Mouse (Mus musculus): ENCODE measurements at regions not wholly inside any gene's neighbourhood (a gene's known extent, or its start where the extent isn't known, plus 50 kb on each side); places are given as distances from the start of the nearest gene placed in this dataset.

DNA sequence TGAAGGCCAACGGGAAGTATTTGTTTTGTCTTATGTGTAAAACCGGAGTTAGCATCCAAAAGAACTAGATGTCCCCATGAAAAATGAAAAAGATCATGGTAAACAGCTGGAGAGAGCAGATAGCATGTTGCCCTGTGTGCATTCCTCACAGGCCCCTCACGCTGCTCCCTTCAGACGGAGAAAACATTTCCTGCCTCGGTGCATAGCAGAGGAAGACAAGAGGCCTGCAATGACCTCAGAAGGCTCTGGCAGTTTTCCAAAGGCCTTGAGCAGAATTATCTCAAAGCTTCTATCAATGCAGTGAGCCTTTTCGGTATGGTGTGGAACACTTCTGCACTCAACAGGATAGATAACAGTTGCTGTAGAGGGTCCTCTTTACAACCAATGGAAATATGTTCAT is 101.3 kb upstream of the Ccn2 start:
- ATAC-seq (ENCODE audit: low TSS enrichment) = no peak

DNA sequence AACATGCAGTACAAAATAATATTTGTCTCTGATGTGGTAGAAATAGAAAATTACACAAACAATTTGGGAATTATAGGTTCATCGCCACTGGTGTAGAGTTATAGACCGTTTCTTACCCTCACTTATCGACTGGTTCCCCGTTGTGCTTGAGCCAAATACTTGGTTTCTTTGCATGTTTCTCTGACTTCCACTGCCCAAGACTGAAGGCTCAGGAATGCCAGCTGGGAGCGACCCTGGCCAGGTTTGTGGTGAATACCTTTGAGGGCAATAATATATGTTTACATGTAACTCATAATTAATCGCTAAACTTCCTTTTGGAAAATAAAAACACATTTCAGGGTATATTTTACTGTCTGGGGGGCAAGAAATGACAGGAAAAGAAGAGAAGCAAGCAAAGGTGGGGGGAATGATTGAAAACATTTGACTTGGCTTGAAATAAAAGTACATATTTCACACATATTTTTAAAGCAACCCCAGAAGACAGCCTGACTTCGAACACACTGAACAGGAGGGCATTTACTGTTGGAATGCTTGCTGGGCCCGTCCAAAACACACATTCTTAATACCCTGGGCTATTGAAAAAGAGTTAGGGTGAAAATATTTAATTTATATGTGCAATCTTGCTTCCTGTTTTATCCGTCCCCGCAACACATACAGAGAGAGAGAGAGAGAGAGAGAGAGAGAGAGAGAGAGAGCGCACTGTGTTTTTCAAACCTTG is 75.3 kb upstream of the Ccn2 start:
- ATAC-seq (ENCODE audit: low TSS enrichment) = no peak

DNA sequence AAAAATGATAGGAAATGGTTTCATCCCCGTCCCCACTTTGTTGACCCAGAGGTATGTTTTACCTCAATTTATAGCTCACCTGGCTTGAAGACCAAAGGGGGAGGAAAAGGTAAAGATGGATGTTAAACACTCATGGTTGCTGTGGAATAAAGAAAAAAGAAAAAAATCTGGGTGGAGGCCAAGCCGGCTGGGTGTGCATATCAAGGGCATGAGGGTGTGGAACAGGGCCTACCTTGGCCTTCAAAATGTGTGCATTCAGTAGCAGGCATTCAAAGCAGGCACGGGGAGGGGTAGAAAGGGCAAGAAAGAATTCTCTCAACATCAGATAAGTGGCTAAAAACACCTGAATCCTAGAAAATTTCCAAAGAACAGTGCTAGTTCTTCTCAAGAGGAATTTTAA is 74.7 kb upstream of the Ccn2 start:
- ATAC-seq (ENCODE audit: low TSS enrichment) = no peak

DNA sequence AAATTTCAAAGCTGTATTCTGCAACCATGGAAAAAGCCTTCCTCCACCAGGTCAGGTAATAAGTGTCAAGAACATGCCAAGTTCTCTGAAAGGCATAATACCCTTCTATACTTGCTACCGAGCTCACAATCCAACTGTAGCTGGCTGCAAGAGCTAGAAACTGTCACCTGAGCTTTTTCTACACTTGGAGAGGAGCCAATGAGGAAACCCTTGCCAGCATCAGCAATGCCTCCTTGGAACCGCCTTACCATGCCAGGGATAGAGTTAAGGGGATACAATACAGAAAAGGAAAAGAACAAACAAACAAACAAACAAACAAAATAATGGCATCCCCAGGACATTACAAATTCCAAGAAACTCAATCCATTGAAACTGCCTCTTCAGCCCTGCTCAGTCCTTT is 62.5 kb upstream of the Ccn2 start:
- no peak for ATAC-seq (ENCODE audit: low TSS enrichment)

DNA sequence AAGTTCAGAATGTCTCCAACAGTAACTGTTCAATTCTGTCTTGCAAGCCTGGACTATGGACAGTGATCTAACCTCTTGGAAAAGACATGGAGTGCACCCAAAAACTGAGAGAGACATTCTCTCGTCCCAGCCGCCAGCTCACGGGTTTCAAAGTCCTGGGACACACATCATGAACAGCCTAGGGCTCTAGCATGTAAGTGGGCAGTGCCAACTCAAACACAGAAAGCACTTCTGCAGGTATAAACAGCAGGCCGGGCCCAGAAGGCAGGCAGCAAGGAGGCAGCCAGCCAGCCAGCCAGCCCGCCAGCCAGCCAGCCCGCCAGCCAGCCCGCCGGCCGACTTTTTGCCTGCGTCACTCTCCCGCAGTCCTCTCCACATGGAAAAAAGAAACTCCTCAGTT is 60.3 kb upstream of the Ccn2 start:
- no peak for ATAC-seq (ENCODE audit: low TSS enrichment)

DNA sequence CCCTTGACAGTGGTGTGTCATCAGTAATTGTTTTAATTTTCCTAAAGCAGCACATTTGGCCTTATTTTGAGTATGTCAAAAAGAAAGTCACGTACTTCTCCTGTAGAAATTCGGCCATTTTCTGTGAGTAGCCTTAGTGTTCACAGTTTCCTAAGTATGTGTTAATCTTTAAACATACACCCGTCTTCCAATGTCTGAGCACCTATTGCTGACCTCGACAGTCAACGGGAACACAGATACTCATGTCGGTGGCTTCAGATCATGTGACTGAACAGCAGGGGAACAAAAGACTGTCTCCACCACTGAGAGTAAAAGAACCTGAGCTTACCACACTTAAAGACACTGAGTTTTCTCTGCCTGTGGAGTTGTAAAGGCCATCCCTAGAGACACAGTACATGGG is 59.8 kb upstream of the Ccn2 start:
- ATAC-seq (ENCODE audit: low TSS enrichment) = no peak

DNA sequence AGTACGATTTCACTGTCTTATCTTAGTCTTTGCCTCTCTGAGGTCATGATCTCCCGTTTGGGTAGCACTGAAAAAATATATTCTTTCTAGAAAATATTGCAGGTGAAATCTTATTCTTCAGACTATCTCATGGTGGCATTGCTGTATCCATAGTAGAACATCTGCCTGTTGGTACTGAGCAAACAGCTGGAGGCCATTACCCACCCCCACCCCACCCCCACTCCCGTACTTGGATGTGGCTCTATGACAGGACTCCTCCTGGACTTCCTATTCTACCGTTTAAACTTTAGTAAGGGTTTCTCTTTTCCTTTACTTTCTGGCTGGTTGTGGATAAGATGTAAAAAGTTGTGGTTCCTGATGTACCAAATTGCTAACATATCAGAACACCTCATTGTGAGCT is 53.3 kb upstream of the Ccn2 start:
- ATAC-seq (ENCODE audit: low TSS enrichment) = no peak
